Mouse (Mus musculus) ZHBTc4 (cell line): ENCODE data around the gene Sept3.

Experiments
- DNase-seq: peaks from one replicate; pipeline ENCODE4 v3.0.0-alpha.2; 2011; ENCODE audit warnings: low read depth, low spot score

Sept3 gene

DNA sequence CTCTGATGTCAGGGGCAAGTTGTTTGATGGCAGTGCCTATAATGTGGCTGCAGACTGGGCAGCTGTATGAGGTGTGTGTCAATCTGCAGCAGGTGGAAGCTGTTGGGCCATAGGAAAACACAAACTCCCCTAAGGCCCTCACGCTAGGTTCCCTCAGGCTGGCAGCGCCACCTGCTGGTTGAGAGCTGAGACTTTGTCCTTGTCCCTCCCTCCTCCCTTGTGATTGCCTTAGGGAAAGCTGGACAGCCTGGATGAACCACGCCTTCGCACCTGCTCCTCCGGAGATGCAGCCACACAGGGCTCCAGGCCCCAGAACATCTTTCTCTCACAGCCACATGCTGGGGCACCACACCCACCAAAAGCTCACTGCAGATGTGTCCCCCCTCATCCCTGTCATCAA, 3.5 kb upstream of the Sept3 start:
- peak; percentile 92 for DNase-seq

DNA sequence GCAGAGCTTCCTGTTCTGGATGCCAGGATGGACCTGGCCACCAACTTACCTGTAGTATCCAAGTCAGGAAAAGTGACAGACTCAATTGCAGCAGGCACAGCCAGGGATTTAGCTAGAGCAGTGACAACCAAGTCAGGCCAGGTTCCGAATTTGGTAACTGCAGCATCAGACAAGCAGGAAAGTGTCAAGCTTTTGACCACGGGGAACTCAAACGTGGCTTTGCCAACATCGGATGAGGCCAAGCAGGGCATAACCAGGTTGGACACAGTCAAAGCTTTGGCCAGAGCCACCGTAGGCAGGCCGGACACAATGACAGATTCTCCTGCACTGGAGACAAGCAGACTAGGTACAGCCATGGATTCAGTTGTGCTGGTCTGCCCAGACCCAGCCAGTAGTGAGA, 2.4 kb upstream of the Sept3 start:
- DNase-seq = no peak

DNA sequence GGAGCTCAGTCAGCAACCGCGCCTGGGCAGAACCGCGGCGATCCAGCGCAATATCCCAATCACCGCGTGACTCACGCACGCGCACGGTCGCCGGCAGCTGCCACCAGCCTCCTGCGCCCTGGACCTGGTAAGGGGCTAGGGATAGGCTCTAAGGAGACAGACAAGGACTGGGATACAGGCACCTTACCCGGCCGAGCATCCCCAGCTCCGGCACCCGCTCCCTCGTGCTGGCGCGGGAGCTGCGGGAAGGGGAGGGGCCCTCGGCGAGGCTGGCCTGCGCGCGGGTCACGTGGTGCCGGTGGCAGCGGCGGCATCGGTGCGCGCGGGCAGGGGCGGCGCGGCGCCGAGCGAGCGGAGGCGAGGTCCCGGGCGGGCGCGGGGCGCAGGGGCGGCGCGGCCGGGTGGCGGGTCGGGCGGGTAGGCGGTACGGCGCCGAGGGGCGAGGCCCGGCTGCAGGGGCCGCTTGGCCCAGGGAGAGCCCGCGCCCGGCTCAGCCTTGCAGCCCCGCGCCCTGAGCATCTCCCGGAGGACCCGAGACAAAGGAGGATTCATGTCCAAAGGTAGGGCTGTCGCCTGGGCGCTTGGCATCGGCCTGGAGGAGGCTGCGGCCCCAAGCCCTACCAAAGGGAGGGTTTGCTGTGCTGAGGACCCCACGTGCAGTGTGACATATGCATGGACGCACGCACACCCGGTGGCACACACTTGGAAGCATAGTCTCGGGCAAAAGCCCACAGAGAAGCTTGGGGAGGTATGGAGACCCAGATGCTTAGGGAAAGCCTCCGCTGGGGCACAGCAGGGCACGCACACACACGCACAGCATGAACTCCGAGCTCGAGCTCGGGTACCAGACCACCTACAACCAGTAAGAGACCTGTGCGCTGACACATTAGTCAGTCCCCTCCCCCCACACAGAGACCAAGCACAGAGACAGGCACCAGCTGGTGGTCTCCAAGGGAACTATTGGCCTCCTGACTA, 521 bp downstream of the Sept3 start:
- peak; percentile 63 for DNase-seq

DNA sequence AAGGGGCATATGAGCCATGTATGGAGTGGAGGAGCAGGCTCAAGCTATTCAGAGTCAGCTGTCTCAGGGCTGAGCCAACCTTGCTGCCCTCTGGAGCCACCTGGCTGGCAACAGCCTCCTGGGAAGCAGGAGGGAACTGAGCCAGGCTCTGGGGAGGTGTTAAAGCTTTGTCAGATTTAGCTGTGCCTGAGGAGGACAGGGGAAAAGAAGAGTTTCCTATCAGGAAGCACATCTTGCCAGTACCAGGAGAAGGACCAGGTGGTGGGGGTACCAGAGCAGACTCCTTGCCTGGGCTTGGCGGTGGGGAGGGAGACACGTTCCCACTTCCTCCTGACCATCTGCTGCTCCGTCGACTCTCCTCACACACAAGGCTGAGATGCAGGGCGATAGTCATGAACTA, 2.9 kb downstream of the Sept3 start:
- no peak for DNase-seq

DNA sequence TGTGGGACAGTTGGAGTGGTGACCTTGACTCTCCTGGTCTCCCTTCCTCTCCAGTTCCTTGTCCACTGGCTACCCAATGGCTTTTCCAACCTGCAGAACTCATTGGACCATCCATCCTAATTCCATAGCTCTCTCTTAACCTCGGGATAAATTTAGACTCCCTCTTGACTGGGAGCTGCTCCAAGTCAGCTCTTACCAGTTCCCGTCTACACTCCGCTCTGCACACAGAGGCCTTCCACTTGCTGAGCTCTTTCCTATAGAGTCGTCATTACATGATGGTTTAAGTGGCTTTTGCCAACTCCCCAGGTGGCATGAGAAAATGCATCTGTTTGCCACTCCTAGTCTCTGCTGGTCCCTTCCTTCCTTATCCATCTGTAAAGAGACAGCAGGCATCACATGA, 5.9 kb downstream of the Sept3 start:
- no peak for DNase-seq

DNA sequence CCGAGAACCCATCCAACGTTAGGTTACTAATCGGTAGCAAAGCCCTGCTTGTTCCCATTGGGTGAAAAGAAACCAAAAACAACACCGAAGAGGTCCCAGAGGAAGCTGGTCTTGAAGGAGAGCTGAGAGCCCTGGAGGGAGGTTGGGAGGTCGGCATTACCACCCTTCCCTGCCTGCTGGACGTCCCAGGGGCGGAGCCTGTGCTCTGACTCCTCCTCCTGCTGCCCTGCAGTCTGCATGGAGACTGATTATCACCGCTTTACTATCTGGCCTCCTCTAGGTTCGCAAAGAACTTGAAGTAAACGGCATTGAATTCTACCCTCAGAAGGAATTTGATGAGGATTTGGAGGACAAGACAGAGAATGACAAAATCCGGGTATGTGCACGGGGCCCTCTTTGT, 11.5 kb downstream of the Sept3 start:
- DNase-seq = peak; percentile 59

DNA sequence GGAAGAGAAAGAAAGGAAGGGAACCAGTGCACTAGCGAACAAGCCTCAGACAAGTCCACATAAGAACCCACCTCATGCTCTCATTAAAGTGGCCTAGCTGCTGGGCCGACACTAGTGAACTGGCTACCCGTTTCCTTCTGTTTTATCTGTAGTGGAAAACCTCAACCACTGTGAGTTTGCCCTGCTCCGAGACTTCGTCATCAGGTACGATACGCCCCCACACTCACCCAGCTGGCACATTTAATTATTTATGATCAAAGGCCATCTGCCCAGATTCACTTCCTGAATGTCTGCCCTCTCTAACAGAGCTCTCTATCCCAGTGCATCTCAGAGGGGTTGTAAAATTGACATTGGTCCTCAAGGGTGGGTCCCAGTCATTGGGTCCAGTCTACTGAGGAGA, 15.6 kb downstream of the Sept3 start:
- no peak for DNase-seq

DNA sequence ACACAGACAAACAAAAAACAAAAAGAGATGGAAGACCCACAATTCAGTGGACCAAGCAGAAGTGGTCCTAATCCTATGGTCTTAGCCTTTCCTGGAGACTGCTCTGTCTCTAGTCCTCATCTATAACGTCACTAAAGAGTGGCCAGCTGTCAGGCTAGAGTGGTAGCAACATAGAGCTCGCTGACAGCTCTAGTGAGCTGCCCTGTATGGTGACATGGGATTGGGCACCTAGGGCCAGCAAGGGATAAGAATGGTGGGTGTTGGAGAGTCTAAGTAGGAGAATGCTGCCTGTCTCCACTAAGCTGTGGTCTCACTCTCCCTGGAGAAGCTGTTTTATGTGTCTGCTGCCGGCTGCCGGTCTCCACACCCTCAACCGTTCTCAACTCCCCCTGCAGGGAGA, 18.2 kb downstream of the Sept3 start:
- DNase-seq = no peak

DNA sequence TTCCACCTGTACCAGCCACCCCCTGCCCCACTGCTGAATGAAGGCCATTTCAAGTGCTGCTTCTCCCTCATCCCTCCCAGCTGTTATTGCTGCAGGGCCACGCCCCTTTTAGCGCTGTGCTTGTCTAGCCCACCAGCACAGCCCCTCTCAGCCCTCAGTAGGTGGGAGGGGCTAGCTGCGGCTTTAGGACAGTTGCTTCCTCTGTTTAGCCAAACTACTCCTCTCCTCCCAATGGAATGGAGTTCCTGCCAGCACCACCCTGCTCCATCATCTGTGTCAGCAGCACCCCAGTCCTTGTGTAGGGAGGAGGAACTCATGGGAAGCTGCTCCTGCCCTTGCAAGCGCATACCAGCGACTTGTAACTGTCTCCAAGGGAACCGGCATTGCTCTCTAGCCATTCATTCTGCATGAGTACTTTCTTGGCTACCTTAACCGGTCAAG, 18.6 kb downstream of the Sept3 start:
- peak; percentile 70 for DNase-seq

DNA sequence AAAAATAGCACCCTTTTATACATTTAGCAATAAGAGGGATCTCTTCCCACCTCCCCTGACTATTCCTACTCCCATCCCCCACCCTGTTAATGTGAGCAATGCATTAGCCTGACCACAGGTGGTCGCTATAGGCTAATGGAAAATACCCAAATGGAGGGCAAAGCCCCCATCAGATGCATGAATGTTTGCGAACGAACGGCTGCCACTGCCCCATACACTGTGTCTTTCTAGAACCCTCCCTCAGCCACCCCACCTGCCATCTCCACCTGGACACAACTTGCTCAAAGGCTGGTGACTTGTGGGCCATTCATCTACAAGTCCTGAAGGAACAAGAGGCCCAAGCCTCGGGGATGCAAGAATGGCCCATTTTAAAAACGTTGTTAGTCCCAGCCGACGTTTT, 19.4 kb downstream of the Sept3 start:
- peak; percentile 65 for DNase-seq

DNA sequence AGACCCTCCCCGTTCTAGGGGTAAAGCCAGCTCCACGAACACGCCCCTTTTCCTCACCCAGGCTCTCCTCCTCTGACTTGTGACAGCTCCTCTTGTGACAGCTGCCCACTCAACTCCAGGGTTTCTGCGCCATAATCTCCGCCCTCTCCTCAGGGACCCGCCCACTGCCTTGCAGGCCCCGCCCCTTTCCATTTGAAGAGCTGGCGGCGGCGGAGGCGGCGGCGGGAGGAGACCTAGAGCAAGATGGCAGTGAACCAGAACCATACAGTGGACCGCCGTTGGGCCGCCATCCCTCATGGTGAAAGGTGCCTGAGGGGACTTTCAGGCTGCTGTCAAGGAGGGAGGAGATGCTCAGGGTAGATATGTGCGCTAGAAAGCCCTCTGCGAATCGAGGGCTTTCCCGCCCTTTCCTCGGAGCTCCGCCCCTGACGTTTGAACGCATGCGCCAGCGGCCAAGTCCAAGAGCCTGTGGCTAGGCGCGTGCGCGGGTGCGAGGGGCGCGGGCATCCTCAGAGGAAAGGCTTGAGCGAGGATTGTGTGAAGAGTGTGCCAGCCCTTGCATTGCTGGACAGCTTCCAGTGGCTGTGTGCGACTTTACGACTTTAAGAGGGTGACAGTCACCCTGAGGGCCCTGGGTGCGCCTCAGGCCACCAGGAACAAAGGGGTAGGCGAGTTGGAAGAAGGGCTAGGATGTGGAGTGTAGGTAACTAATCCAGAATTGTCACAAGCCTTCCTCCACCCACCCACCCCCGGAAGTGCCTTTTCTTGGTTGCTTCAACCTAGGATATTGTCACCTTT, 24.3 kb downstream of the Sept3 start, which contains the start of gene Wbp2nl:
Gene Wbp2nl (plus strand): TSS at position 191 of the 798 bp plus-strand sequence.
- DNase-seq = peak; percentile 93

DNA sequence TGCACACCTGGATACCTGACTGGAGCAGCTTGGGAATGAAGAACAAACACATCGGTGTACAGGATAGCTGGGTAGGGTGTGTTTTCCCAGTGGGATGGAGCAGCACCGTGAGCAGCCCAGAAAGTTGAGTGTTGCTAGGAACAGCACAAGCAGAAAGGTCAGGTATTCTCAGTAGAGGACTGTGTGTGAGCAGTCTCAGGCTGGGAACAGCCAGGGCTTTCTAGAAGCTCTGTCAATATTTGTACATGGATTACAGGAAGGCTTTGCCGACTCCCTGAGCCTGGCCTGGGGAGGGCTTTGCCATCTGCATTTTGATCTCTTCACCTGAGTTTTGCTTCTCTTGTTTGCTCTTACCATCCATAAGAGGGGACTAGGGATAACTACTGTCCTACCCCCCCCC, 32.4 kb downstream of the Sept3 start:
- no peak for DNase-seq

DNA sequence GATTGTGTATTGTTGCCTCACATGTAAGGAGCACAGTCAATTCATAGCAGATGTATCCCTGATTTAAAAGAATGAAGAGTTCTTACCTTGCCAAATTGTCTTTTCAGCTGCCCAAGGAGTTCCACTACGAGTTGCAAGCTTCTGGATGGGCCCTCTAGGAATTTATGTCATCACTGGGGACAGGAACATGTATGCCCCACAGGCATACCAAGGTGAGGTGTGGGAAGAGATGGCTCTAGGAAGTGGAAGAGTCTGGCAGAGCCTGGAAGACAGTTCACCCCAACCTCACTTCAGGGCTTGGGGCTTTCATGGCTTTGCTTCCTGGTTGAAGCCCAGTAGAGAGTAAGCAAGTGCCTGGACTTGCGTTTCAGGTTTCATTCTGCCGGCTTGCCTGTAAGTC, 33.7 kb downstream of the Sept3 start:
- no peak for DNase-seq

DNA sequence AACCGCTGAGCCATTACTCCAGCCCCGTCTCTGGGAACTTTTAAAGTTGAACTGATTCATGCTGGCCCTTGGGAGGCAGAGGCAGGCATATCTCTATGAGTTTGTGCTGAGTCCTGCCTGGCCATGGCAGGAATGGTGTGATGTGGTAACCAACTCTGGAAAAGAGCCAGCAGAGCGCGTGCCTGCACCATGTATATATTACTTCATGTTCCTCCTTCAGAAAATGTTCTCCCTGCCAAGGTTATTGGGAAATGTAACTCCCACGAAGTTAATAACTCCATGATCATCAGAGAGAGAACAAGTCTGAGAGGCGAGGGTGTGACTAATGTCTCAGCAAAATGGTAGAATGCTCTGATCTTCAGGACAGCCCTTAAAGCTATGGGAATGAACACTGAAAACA, 43.1 kb downstream of the Sept3 start:
- DNase-seq = no peak

DNA sequence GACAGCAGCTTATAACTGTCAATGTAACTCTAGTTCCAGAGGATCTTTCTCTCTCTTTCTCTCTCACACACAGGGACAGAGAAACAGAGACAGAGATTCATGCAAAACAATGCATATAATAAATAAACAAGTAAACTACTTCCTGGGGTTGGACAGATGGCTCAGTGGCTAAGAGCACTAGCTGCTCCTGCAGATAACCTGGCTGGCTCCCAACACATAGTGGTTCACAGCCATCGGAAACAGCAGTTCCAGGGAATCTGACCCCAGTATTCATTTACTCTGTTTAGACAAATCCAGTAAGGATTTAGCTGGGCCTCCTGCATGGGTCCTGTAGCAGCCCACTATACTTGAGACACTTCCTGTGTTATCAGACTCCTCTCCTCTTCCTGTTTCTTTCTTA, 44.9 kb downstream of the Sept3 start:
- no peak for DNase-seq

DNA sequence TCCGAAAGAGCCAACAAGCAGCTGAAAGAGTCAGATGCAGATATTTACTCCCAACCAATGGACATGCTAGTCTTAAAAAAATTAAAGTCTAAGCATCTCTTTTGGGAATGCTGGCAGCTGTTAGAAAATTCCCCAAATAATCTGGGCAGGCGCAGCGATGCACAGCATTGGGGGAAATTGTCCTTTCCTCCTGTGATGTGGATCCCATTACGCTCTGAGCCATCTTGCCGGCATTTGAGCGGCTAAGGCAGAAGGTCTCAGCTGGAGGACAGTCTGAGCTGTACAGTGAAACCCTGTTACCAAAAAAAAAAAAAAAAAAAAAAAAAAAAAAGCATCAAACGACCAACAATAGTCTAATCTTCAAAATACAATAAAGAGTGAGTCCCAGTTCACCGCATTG, 47.5 kb downstream of the Sept3 start:
- no peak for DNase-seq

DNA sequence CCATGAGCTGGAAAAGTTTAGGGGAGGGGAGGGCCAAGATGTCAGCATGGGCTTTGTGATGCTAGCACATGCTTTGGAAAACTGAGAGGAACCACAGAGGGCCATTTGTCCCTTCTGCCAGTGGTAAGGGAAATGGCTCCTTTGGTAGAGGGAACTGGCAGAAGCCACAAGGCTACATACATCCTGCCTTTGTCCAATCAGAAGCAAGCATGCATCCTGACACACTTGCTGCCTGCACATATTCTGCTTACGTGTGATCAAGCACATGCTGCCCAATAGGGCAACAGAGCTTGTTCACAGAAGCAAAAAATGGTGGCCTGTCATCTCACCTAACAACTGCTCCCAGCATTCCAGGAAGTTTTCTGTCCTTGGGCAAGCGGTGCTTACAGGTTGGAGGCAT, 50.7 kb downstream of the Sept3 start:
- DNase-seq = no peak

DNA sequence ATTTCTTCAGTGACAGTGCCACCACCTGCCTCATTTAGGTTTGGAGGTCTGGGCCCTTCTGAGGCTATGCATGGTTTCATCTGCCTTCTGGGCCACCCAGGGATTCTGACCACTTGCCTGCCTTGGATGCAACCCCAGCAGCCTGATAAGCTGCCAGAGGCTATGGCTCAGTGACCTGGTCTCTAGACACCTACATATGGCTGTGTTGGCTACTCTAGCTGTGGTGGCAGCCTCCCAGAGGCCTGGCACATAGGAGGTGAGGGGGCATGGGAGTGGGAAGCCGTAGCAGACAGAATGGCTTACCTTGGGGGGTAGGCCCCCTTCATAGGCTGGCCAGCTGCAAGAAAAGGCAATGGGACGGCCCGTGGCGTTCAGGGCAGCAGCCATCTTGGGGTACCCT, 60.5 kb downstream of the Sept3 start:
- no peak for DNase-seq

DNA sequence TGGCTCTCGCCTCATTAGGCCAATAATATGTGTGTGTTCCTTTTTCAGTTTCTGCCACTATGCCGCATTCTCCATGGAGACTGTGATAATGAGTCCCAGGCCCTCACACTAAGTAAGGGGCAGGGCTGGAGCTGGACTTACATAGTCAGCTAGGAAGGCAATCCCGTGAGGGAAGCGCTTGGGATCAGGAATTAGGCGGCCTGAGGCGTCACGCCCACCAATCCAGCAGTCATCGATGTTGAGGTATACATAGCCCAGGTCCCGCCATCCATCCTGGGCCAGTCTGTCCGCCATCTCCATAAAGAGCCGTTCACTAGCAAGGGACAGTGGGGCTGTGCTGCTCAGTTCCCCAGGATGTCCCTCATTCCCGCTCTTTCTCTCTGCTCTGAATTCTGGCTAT, 61.9 kb downstream of the Sept3 start:
- no peak for DNase-seq

DNA sequence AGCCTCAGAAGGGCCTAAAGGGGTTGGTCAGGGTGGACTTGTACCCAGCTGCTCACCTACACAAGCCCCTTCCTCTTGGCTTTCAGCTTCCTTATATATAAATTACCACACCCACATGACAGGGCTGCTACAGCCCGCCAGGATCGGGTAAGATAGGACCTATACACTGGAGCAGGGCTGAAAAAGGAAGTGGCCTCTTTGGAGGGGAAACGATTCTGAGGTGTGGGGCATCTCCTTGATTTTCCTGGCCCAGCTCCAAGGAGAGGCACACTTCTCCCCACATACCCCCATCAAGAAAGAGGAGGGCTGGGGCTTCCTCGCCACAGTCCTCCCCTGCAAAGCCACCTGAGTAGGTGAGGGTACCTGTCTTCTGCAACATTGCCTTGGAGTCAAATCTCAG, 63.2 kb downstream of the Sept3 start:
- DNase-seq = no peak

DNA sequence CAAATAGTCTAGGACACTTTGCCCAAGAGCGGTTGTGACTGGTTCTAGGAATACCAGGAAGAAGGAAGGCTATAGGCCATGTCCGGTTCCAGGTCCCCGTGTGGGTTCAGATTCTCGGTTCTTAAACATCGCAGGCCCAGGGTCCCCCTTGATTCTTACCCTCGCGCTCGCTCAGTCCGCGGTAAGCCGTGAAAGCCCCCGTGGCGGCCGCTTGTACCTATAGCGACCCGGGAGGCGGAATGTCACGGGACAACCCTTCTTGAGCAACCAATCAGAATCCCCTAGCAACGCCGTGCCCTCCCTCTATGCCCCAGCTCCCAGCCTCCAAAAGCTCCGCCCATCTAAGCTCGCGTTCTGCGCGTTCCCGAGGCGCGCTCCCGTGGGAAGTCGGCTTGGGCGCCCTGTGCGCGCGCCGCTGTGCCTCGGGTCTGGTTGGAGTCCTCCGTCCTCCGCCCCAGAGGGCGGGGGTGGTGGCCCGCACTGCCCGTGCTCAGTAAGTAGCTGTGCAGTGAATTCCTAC, 64.0 kb downstream of the Sept3 start, which contains the start of the genes Naga, Pheta2 and Smdt1:
Gene Naga (minus strand): TSS at position 333 of the 520 bp plus-strand sequence.
Gene Pheta2 (plus strand): TSS at position 350 of the 520 bp plus-strand sequence.
Gene Smdt1 (plus strand): TSS at position 367 of the 520 bp plus-strand sequence.
- peak; percentile 98 for DNase-seq

DNA sequence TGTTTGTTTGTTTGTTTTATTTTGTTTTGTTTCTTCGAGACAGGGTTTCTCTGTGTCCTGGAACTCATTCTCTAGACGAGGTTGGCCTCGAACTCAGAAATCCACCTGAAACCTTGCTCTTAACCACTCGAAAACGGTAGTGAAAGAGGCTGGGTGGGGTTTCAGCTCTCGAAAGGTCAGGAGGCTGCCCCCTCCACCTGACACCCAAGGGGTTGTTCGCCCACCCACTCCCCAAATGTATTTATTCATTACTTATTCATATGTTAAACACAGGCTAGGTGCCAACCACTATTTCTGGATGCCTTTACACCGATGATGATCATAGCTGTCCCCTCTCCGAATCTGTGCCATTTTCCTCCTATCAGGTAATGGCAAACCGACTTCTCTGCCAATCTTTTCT, 64.5 kb downstream of the Sept3 start:
- DNase-seq = no peak
